Mouse (Mus musculus): ENCODE measurements around the gene Nedd1. TPM values are rescaled to one million over a fixed set of nuclear protein-coding genes. Genes with fewer than 3 reads are reported as not detected.

Nedd1 gene
- polyA plus RNA-seq, 1 experiment from 2014 or later = 39.7 TPM

GRCm38 (mm10) chr10:92647691-92648090 lies 74.5 kb downstream of the Nedd1 start:
- Histone ChIP-seq H3K9me3 (replicated peaks) (no peaks in the 10 kb centered on the region), H3K9ac (no peak overlapping the region), H3K4me1 (peaks cover 10% of the 10 kb centered on the region), H3K27ac (no peak overlapping the region), H3K4me3 (no peak overlapping the region), H3K36me3 (no peaks in the 10 kb centered on the region), H3K27me3 (no peaks in the 10 kb centered on the region), H3K4me2 (replicated peaks) (no peak overlapping the region)
- 89% methylated on average over 2 of the region's 2 CpGs for WGBS
- ATAC-seq (ENCODE audit: low FRiP score) = no peak

- Histone ChIP-seq H3K4me1 (peaks cover 7% of the 10 kb centered on the region), H3K9me3 (replicated peaks) (no peaks in the 10 kb centered on the region), H3K4me3 (no peak overlapping the region), H3K27me3 (no peaks in the 10 kb centered on the region), H3K9ac (no peak overlapping the region), H3K27ac (no peak overlapping the region), H3K36me3 (no peaks in the 10 kb centered on the region), H3K4me2 (replicated peaks) (no peak overlapping the region)
- ATAC-seq (ENCODE audit: low FRiP score) = no peak
- whole genome bisulfite sequencing = 57% methylated on average over 8 of the region's 8 CpGs
Observed at GRCm38 (mm10) chr10:92643995-92644394, 78.2 kb downstream of the Nedd1 start.

- Histone ChIP-seq H3K4me1 (peaks cover 7% of the 10 kb centered on the region), H3K4me3 (no peak overlapping the region), H3K27ac (no peak overlapping the region), H3K27me3 (no peaks in the 10 kb centered on the region), H3K36me3 (no peaks in the 10 kb centered on the region), H3K9ac (no peak overlapping the region), H3K4me2 (replicated peaks) (no peak overlapping the region), H3K9me3 (replicated peaks) (peaks cover 8% of the 10 kb centered on the region)
- no peak for ATAC-seq (ENCODE audit: low FRiP score)
Observed at GRCm38 (mm10) chr10:92641032-92641431, 81.2 kb downstream of the Nedd1 start.
